Mouse (Mus musculus) MEL (cell line): ENCODE measurements around the gene Cbx3.

Experiments
- CTCF ChIP-seq, 3 experiments: IDR thresholded peaks in 2 of 3; conservative IDR thresholded peaks in 1 of 3; 2 replicates each; pipeline ENCODE4 v1.5.1; 2011 to 2012; ENCODE audit warnings: low read length in 3 of 3, low read depth in 2 of 3, mild to moderate bottlenecking in 2 of 3, improper control_type of control experiment in 1 of 3, inconsistent platforms in 1 of 3, mixed read lengths in 1 of 3, moderate library complexity in 1 of 3; ENCODE audit not compliant: control insufficient read depth in 1 of 3, insufficient read depth in 1 of 3, poor library complexity in 1 of 3, severe bottlenecking in 1 of 3
- TCF12 ChIP-seq: IDR thresholded peaks from 2 replicates; pipeline ENCODE4 v1.6.1; 2014; ENCODE audit warnings: low read depth, mild to moderate bottlenecking, inconsistent platforms, low read length, improper control_type of control experiment, moderate library complexity
- ZKSCAN1 ChIP-seq: IDR thresholded peaks from 2 replicates; pipeline ENCODE4 v1.6.1; 2012; ENCODE audit warnings: low read depth, mild to moderate bottlenecking, inconsistent platforms, low read length, improper control_type of control experiment, moderate library complexity

DNA sequence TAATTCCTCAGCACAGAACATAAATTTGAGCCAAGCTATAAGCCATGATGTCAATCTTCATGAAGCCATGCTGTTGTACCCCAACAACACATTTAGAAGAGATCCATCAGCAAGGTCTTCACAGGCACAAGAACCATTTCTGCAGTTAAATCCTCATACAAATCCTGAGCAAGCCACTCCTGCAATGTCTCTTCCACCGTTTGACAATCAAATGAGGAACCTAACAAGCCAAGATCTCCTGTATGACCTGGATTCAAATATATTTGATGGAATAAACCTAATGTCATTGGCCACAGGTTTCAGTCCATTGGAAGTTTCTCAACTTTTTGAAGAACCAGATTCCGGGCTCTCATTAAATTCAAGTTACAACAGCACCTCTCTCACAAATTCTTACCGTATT is 12.9 kb upstream of the Cbx3 start:
- TF ChIP-seq ZKSCAN1 = no peak
- no peak for TF ChIP-seq CTCF (IDR thresholded peaks at IDR 0.05 in 2 of 3, conservative IDR thresholded peaks at IDR 0.05 in 1 of 3; ENCODE audit: control insufficient read depth in 1 of 3, insufficient read depth in 1 of 3, low read depth in 2 of 3, low read length in 3 of 3, poor library complexity in 1 of 3, severe bottlenecking in 1 of 3)
- no peak for TF ChIP-seq TCF12
